Mouse (Mus musculus) skeletal muscle tissue, adult 2 months (tissue): ENCODE data around the gene Dab2ip.
A peak's percentile ranks its signal among the peaks of the same experiment; 100 is the strongest.

Source experiments
- DNase-seq: peaks from one replicate; pipeline ENCODE4 v3.0.0-alpha.2; 2012; ENCODE audit warnings: low read depth, low spot score

Dab2ip gene

DNA sequence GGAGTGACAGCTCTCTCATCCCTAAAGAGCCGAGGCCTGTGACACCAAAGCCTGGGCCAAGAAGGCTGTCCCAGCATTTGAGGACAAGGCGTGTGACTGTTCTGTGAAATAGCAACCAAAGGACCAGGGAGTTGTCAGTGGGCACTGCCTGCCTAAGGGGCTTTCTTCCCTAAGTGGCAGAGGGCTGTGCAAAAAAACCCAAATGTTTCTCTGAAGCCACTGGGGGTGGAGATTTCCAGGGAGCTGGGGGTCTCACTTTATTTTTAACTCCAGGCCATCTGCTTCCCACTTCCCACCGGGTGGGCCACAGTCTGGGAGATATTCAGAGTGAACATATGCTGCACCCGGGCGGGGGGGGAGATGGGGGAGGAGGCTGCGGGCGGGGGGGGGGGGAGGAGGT lies 188.6 kb downstream of the Dab2ip start:
- no peak for DNase-seq

DNA sequence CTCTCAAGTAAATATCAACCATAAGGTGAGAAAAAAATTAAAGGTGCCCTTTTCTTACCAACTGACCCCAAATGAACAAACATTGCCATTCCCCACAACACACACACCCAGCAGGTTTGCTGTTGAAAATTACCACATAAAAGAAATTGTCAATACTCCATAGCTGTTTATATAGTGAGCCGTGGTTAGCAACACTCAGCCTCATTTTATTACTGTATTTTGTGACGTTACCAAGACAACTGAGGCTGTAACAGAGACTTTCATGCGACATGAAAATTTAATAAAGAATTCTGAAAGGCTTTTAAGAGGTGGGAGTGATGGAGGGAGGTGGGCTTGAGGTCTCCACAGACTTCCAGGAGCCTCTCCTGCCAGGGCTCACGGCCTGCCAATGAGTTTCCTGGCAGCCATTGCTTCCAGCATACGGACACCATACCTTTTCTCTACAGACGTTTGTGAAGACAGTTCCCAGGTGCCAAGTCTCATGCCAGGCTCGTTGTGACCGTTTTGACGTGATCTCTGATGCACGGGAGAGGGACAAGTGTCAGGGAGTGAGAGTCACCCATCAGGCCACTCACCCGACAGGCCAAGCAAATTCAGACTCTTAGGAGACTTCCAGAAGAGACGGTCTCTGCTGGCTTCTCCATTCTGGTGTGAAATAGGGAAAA lies 189.4 kb downstream of the Dab2ip start:
- no peak for DNase-seq

DNA sequence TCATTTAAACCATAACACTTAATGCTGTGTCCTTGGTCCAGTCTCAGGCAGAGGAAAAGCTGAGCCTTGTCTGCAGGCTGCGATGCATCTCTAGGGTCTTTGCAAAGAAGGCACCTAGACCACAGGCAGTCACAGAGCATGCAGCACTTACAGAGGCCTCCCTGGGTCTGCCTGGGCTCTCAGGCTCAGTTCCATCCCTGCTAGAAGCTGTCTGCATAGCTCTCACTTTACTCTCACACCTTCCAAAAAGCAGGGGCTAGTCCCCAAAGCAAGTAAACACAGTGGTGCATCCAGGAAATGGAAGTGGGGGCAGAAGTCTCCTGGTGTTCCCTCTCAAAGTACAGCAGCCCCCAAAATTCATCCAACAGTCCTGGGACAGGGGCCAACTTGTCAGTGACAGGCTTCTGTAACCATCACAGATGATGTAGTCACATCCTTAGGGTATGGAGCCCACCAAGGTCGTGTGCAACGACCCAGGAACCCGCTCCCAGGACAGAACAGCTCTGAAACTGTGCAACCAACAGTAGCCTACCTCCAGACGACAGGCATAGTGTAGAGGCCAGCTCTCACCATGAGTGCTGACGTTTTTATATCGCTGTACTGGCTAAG lies 192.6 kb downstream of the Dab2ip start:
- no peak for DNase-seq

DNA sequence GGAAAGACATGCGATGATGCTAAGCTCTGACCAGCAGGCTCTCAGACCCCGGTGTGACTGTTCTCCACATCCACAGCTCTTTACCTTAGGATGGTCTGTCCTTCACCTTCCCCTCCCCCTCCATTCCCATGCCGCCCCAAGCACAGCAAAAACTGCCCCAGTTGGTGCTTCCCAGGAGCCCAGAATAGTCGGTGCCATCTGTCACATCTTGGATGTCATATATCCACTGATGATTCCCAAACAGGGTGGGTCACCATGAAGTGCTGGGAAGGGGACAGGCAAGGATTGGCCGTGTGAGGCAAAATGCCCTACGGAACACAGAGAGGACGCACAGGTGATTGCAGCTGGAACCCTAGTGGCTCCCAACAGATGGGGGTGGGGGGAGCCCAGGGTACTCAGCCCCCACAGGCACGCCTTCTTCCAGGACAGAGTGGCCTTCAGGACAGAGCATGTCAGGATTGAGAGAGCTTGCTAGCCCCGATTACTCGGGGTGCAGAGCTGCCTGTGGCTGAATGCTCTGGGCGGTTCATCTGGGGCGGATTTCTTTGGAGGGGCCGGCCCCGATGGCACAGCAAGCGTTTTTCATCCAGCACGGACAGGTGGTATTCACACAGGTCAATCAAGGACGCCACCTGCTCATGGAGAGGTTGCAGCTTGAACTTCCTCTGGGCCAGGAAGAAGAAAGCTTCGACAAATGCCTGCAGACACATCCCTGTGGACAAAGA lies 193.9 kb downstream of the Dab2ip start:
- no peak for DNase-seq

DNA sequence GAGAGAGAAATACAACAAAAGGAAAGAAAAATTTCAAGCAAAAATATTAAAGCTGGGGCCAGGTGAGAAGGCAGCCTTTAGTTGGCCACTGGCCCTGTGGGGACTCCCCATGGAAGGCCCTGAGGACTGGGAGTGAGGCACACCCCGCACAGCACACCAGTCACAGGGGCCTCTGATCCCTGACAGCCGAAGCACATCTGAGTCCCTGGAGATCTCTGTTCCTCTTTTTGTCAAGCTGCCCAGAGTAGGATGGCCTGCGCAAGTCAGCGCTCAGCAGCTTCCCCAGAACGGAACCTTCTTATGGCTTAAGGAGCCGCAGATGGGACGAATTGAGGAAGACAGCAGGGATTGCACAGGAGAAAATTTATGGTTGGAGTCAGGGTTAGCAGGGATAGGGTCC lies 198.4 kb downstream of the Dab2ip start:
- DNase-seq: peak; percentile 40

DNA sequence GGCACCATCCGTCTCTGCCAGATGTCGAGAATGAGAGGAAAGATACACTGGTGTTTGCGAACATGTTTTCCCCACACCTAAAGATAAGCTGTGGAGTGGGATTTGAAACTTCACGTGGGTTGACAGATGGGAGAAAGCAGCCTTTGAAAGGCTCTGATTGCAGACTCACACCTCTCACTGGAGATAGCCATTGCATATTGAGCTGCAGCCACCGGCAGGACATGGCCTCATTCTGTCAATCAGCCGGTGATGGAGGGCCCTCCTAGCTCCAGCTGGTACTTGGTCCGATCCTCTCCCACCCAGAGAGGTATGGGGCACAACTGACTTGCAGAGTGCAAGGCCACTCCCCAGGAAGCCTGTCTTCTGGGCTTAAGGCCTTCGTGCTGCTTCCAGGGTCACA lies 202.3 kb downstream of the Dab2ip start:
- DNase-seq: no peak

DNA sequence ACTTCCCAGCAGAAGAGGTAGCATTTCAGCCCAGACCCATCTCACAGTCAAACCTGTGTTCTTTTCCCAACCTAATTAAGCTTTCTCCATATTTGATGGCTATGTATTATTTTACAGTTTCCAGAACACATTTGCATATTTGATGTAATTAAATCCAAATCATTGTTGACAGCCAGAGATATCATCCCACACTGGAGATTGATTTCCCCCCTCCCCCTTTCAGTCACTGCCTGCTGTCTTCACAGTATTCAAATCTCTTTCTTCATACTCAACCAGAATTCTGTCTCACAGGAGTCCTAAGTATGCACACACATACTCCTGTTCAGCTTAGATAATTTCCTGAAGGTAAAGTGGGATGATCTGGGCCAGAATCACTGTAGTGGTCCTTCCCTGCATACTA lies 202.8 kb downstream of the Dab2ip start:
- DNase-seq: no peak

DNA sequence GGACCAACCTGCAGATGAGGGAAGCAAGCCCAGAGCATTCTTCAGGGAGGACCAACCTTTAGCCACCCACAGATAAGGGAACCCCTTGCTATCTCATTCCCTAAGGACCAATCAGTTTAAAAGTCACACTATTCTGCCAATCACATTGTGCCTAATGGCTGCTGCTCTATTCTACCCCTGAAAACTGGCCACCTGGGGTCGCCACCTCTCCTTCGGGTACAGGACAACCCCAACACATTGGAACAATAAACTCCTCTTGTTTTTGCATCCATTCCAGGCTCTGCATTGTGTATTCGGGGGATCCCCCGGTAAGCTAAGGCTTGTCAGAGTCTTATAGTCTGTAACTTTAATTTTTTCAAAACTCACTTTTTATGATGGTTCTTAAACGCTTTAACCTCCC lies 203.4 kb downstream of the Dab2ip start:
- DNase-seq: no peak

DNA sequence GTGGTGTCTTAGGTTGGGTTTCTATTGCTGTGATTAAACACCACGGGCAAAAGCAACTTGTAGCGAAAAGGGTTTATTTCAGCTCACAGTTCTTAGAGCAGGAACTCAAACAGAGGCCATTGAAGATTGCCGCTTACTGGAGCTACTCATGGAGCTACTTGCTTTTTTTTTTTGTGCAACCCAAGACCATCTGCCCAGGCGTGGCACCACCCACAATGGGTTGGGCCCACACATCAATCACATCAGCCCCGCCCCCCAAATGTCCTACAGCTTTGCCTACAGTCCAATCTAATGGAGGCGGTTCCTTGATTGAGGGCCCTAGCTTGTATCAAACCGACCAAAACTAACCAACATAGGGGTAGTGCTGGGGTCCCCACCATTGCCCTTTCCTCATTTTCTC lies 205.8 kb downstream of the Dab2ip start:
- no peak for DNase-seq

DNA sequence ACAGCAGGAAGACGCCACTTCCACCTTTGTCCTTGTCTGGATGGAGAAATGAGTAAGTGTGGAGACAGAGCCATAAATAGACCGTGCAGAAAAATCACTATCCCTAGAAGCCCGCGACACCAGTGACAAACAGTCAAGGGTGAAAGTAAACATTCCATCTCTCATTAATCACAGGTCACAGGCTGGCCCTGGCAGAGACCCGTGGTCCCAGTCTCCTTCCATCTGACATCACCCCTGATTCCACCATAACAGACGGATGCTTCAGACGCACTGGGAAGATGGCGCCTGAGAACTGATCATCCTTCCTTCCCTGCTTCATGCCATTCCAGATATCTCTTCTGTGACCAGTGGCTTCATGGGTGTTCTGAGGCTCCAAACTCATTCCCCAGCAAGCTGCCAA lies 206.3 kb downstream of the Dab2ip start:
- no peak for DNase-seq

DNA sequence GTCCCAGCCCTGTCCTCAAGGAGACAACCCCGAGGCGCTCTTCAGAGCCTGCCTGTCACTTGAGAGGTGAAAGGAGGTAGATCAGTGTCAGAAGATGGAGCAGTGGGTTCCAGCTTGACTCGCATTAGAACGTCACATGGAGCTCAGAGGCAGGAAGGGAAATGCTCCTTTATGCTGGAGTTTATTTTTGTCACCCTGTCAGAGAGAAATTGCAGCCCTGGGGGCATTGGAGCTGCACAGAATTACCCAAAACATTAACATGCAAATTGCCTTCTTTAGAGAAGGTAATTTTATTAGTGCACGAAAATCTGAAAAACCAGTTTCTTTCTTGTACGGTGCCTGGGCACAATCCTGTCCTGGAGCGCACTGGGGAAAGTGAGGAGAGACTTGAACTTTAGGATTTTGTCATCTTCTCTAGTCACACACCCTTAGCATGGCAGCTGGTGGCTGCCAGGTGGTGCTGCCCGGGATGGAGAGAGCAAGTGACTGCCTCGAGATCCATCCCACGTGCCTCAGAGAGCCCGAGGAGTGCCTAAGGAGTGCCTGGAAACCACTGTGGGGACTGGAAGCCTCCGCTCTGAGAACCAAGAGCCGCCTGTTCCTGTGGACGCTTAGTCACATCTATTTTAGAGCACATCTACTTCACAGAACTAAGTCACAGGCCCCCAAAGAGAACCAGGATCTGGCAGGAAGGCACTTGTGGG lies 209.9 kb downstream of the Dab2ip start:
- DNase-seq: no peak

DNA sequence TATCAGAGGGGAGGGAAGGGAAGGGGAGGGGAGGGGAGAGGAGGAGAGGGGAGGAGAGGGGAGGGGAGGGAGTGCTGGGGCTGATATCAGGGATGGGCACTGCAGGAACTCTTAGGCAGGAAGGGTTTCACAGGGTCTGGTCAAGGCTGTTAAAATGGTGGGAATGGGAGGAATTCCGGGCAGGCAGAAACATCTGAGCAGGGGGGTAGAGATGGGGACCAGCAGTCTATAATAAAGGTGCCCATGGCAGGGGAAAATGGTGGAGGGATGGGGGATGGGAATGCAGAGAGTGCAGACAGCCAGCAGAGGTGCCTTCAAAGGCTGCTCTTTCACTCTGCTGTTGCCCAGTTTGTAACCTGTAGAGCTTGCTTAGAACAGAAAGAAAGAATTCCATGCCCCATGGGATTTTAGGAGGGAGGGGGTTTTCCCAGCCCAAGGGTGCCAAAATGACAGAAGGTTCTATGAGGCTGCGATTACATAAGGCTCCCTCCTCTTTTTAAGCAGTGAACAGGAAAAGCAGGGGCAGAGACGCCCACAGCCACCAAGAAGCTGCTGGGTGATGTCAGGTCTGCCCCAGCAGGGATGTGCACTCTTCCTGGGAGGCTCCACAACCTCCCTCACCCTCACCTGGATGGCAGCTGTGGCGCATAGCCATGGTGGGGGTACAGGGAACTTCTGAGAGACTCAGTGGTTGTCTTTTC lies 210.6 kb downstream of the Dab2ip start:
- peak; percentile 13 for DNase-seq

DNA sequence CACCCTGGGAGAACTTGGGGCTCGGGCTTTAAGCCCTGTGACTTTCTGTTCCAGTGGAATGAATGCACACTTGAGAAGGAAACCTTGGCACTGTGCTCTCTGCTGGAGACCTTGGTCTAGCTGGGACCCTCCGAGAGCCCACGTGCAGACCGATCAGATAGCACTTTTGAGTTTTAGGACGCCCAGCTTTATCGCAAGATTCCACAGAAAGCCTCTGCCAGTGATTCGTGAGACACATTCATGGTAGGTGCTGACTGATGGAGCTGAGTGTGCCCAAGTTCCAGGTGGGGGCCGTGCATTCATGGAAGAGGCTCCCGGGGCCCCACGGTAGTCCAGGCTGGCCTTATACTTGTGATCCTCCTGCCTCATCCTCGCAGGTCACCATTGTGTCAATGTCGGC lies 211.3 kb downstream of the Dab2ip start:
- no peak for DNase-seq

DNA sequence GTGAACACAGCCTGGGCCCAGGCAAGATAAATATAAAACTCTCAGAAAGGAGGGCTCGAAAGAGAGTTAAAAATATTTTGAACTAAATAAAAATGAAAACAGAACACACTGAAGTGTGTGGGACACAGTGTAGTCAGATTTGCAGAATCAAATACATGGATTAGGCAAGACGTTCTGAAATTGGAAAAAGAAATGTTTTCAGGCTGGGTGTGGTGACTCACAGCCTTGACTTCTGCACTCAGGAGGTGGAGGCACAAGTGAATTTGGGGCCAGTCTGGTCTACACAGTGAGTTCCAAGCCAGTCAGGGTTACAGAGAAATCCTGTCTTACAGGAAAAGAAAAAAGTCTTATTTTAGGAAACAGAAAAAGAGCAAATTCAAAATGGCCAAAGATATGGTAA lies 212.5 kb downstream of the Dab2ip start:
- DNase-seq: peak; percentile 12

DNA sequence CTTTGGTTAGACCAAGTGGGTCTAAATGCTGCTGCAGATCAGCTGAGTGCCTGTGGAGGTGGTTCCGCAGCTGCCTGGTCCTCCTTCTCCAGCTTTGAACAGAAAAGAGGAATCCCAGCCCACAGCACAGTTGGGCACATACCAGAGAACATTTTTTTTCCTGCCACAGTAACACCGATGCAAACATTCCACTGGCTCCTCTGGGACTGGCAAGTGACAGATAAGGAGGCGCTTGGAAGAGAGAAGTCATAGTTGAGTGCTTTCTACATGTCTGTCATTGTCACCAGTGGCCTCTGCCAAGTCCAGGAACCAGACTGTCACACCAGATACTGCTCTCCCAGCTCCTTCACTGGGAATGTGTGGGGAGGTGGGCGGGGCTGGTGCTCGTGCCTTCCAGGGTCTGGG lies 217.6 kb downstream of the Dab2ip start:
- no peak for DNase-seq

DNA sequence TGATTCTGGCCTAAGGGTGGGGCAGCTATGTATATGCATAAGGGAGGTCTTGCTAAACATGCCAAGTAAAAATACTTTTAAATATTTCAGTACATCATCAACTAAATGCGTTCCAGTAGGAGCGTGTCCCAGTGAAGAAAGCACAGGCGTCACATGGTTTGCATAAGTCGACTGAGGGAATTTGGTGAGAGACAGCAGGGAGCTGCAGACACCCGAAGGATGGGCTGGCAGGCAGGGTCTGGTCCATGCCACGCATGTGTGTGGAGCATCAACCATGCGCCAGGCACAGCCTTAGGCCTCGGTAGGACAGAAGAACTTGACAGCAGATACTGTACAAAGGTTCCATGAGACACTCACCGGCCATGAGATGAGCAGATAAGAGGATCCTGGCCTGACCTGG lies 218.9 kb downstream of the Dab2ip start:
- DNase-seq: no peak

DNA sequence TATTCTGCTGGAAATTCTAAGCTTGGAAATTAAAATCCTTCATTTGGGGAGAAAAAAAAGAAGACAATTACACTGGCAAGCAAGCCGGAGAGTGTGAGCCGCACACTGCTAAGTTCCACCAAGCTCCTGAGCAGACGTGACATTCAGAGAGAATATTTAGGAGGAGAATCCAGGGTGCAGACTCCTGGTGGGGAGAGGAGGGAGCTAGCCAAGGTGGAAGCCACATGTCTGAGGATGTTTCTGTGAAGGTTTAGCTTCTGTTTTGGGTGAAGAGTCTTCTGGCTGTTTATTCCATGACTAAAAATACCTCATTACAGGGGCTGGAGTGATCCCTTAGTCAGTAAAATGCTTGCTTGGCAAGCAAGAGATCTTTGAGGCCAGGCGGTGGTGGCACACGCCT lies 221.2 kb downstream of the Dab2ip start:
- DNase-seq: no peak
